Mouse (Mus musculus) stomach, postnatal 0 days (tissue): ENCODE data around the gene Rpl3l. TPM values are rescaled to one million over a fixed set of nuclear protein-coding genes. Genes with fewer than 3 reads are reported as not detected.

Source experiments
- ATAC-seq: fragments of 200-750 bp; cut with Nextera tagmentation; 2 replicates; pipeline ENCODE4 v1.8.0; 2017; ENCODE audit not compliant: low FRiP score, low TSS enrichment
- DNase-seq: peaks from one replicate; pipeline ENCODE4 v3.0.0-alpha.2; 2016; ENCODE audit warnings: low spot score
- H3K27ac ChIP-seq: fragments of 300-500 bp; sonication (generic); replicated peaks from 2 replicates; pipeline ENCODE4 v1.5.1; 2014; ENCODE audit warnings: mild to moderate bottlenecking, control low read depth
- H3K27me3 ChIP-seq: fragments of 300-500 bp; sonication (generic); 2 replicates; pipeline ENCODE4 v1.6.1; 2014; ENCODE audit warnings: low read length; ENCODE audit not compliant: control insufficient read depth, insufficient read depth
- H3K36me3 ChIP-seq: fragments of 300-500 bp; sonication (generic); 2 replicates; pipeline ENCODE4 v1.6.1; 2014; ENCODE audit warnings: low read length, mixed read lengths; ENCODE audit not compliant: control insufficient read depth, insufficient read depth
- H3K4me1 ChIP-seq: fragments of 300-500 bp; sonication (generic); replicated peaks from 2 replicates; pipeline ENCODE4 v1.6.1; 2014; ENCODE audit warnings: antibody characterized with exemption; ENCODE audit not compliant: control insufficient read depth, insufficient read depth
- H3K4me2 ChIP-seq: fragments of 300-500 bp; sonication (generic); replicated peaks from 2 replicates; pipeline ENCODE4 v1.6.1; 2014; ENCODE audit warnings: low read depth, mild to moderate bottlenecking, control low read depth, moderate library complexity
- H3K4me3 ChIP-seq: fragments of 300-500 bp; sonication (generic); 2 replicates; pipeline ENCODE4 v1.5.1; 2014; ENCODE audit warnings: low read depth, low read length, control low read depth
- H3K9ac ChIP-seq: fragments of 300-500 bp; sonication (generic); 2 replicates; pipeline ENCODE4 v1.6.1; 2014; ENCODE audit warnings: mild to moderate bottlenecking, low read length, control low read depth, mixed read lengths
- H3K9me3 ChIP-seq: fragments of 300-500 bp; sonication (generic); 2 replicates; pipeline ENCODE4 v1.6.1; 2016; ENCODE audit warnings: low read length; ENCODE audit not compliant: control insufficient read depth
- CTCF ChIP-seq: IDR thresholded peaks from 2 replicates; pipeline ENCODE4 v1.5.1; 2016; ENCODE audit warnings: antibody characterized with exemption, low read depth, mild to moderate bottlenecking, moderate library complexity
- EP300 ChIP-seq: optimal IDR thresholded peaks from 2 replicates; pipeline ENCODE3; 2016; ENCODE audit warnings: antibody characterized with exemption
- WGBS: fragments of 180-500 bp; shearing (Covaris S2); extraction: QIAGEN DNeasy Blood & Tissue Kit; methylation state at CpG from one replicate; pipeline ENCODE4 v1.1.7; 2014; 5-methylcytosine and 5-hydroxymethylcytosine counted together
- polyA plus RNA-seq: library from polyadenylated mRNA; unstranded; fragments of >200 nt; fragmentation: Nextera tagmentation; extraction: Ambion mirVana; gene quantifications from 2 replicates; pipeline ENCODE4 v1.2.1, GENCODE M21; 2015

Gene Rpl3l
- polyA plus RNA-seq, 1 experiment from 2014 or later: 0.28 TPM

DNA sequence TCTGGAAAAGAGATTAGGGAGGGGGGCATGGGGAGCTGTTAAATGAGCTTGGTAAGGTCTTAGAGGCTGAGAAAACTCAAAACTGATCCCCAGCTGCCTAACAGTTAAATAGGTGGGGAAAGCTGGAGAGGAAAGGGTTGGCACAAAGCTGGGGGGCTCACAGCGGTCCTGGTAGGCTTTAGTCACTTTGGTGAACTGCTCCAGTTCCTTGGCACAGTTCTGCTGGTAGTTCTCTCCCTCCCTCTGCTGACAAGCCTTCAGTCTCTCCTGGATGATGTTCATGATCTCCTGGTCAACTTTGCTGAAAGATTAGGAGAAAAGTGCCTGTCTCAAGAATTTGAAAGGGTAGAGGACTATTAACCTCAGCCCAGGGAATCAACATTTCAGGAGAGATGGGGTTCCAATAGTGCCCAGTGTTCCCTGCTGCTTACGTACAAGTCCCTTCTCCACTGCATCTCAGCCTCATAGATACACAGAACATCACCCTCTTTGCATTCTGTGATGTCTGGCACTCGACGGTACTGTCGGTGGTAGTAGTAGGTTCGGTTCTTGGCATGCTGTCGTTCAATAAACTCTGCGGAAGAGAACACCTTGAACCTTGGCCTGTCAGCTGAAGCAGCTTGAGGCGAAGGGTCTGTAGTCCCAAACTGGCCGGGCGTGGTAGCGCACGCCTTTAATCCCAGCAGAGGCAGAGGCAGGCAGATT, 5.2 kb upstream of the Rpl3l start:
- no peak for DNase-seq
- WGBS: 38% methylated on average over 13 of the region's 13 CpGs

DNA sequence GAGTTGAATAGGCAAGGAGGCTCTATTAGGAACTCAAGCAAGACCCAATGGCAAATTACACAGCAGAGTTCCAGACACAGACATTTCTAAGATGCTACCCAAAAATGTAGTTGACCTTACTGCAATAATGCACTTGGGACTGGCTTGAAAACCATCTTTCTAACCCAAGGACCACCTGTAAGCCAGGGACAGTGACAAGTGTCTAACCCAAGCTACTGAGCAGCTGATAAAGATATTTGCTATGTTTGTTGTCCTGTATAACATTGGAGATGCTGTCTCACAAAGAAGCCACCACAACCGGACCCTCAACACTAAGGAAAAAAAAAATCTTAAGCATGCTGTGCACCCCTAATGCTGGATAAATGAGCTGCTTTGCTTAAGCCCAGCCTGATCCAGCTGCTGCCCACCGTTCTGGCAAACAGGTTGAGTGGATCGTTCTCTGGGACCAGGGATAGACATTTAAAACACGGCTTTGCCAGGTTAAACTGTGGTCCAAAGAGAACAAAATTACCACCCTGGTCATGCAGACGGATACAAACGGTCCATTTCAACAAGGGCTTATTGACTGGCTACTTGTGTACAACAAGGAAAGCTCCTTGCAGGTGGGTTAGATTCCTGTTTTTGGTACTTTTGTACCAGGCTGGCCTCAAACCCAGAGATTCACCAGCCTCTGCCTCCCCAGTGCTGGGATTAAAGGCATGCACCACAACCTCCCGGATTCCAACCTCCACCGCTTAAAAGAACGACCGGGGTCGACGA, 4.3 kb upstream of the Rpl3l start:
- no peaks in the 10 kb centered on the region for H3K27me3 ChIP-seq
- peak overlapping the region; percentile 69 for H3K4me2 ChIP-seq
- H3K4me3 ChIP-seq: peak overlapping the region; percentile 58
- no peak for ATAC-seq
- no peak for DNase-seq
- no peak for TF ChIP-seq CTCF
- no peak for TF ChIP-seq EP300
- WGBS: under 1% methylated on average over 12 of the region's 12 CpGs
- peaks cover 10% of the 10 kb centered on the region for H3K36me3 ChIP-seq
- H3K27ac ChIP-seq: peak overlapping the region; percentile 73
- H3K9me3 ChIP-seq: no peaks in the 10 kb centered on the region
- H3K9ac ChIP-seq: peak overlapping the region; percentile 64
- 0 out of 2 replicates have a peak, but pooled peaks cover 2% of the 10 kb centered on the region for H3K4me1 ChIP-seq

More for the DNA sequence above, 5.2 kb upstream of the Rpl3l start:
- TF ChIP-seq EP300 (no peak), CTCF (no peak)
- no peaks in the 10 kb centered on the region for H3K27me3 ChIP-seq
- H3K4me2 ChIP-seq: peak overlapping the region; percentile 25
- no peaks in the 10 kb centered on the region for H3K9me3 ChIP-seq
- peaks cover 10% of the 10 kb centered on the region for H3K36me3 ChIP-seq
- ATAC-seq: no peak
- 0 out of 2 replicates have a peak overlapping the region, but pooled peaks have one; percentile 4 for H3K9ac ChIP-seq
- H3K4me3 ChIP-seq: no peak overlapping the region
- H3K4me1 ChIP-seq: 0 out of 2 replicates have a peak, but pooled peaks cover 2% of the 10 kb centered on the region
- H3K27ac ChIP-seq: no peak overlapping the region

DNA sequence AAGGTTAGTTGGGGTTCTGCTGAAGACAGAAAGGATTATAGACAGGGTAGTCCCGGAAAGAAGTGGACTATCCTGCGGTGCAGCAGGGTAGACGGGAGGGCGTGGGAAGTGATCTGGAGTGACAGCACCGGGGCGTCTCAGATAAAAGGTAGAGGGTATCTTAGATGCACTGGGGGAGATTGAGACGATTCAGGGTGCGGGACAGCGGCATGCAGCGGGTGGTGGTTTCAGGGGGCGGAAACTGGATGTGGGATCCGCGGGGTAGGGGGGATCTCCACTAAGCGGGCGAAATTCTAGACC, 3.8 kb upstream of the Rpl3l start:
- no peaks in the 10 kb centered on the region for H3K27me3 ChIP-seq
- ATAC-seq (no peak), DNase-seq (peak; percentile 31)
- TF ChIP-seq CTCF: no peak
- no peak for TF ChIP-seq EP300
- H3K9ac ChIP-seq: peak overlapping the region; percentile 64
- peak overlapping the region; percentile 69 for H3K4me2 ChIP-seq
- H3K4me3 ChIP-seq: peak overlapping the region; percentile 58
- peak overlapping the region; percentile 73 for H3K27ac ChIP-seq
- H3K36me3 ChIP-seq: peaks cover 10% of the 10 kb centered on the region
- 0 out of 2 replicates have a peak, but pooled peaks cover 2% of the 10 kb centered on the region for H3K4me1 ChIP-seq
- H3K9me3 ChIP-seq: no peaks in the 10 kb centered on the region
- WGBS: under 1% methylated on average over 15 of the region's 15 CpGs

DNA sequence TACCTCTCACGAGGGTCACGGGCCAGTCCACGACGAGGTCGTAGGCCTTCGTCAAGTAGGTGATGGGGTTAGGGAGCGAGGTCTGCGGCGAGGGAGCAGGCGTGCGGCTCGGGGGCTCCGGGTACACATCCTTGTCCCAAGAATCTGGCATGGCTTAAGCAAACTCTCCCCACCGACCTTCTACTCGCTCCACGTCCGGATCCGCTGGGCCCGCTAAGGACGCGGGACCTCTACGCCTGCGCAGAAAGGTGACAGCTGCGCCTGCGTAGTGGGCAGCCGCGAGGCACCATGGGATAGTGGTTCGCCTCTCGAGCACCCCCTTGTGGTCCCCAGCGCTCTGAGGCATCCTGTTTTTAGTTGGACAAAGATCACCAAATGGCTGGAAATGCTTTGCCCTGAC, 3.4 kb upstream of the Rpl3l start, which contains the start of gene Ndufb10:
Ndufb10 (minus strand) TSS at position 295 of the 400 bp plus-strand sequence.
- Histone ChIP-seq H3K27me3 (no peaks in the 10 kb centered on the region), H3K9me3 (no peaks in the 10 kb centered on the region), H3K4me3 (peak within 1 kb of the TSS; percentile 58), H3K4me2 (peak within 1 kb of the TSS; percentile 69), H3K36me3 (peaks cover 10% of the 10 kb centered on the region), H3K4me1 (0 out of 2 replicates have a peak, but pooled peaks cover 2% of the 10 kb centered on the region), H3K27ac (peak within 1 kb of the TSS; percentile 73), H3K9ac (peak within 1 kb of the TSS; percentile 64)
- DNase-seq (peak; percentile 96), ATAC-seq (peak; percentile 66)
- under 1% methylated on average over 30 of the region's 30 CpGs for WGBS
- peak; percentile 99 for TF ChIP-seq CTCF
- TF ChIP-seq EP300: no peak

DNA sequence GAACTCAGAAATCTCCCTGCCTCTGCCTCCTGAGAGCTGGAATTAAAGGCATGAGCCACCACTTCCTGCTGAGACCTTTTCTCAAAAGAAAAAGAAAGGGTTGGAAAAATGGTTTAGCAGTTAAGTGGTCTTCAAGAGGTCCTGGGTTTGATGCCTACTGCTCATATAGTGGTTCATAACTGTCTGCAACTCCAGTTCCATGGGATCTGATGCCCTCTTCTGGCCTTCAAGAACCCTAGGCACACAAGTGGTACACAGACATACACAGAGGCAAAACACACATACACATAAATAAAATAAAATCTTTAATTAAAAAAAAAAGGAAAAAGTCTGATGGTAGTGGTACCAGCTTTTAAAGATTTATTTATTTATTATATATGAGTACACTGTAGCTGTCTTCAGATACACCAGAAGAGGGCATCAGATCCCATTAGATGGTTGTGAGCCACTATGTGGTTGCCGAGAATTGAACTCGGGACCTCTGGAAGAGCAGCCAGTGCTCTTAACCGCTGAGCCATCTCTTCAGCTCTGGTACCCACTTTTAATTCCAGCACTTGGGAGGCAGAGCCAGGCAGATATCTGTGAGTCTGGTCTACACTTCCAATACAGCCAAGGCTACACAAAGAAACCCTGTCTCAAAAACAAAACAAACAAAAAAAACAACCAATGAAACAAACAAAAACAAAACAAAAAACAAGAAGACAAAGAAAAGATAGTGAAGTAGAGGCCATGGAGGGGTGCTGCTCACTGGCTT, 1.8 kb upstream of the Rpl3l start:
- DNase-seq (no peak), ATAC-seq (no peak)
- TF ChIP-seq CTCF (peak; percentile 28; the same call in 1 of the 2 replicates), EP300 (no peak)
- Histone ChIP-seq H3K4me2 (no peak overlapping the region), H3K4me3 (no peak overlapping the region), H3K27ac (no peak overlapping the region), H3K9me3 (no peaks in the 10 kb centered on the region), H3K9ac (no peak overlapping the region), H3K36me3 (peaks cover 10% of the 10 kb centered on the region), H3K4me1 (0 out of 2 replicates have a peak, but pooled peaks cover 2% of the 10 kb centered on the region), H3K27me3 (no peaks in the 10 kb centered on the region)
- 70% methylated on average over 3 of the region's 3 CpGs for WGBS
